Mouse (Mus musculus): ENCODE results near the gene Hoxa11. TPM values are rescaled to one million over a fixed set of nuclear protein-coding genes. Genes with fewer than 3 reads are reported as not detected.

Hoxa11 gene
- polyA plus RNA-seq (2014; fragmentation: Illumina TruSeq; extraction: RNeasy Lipid Tissue Mini Kit (QIAGEN cat#74804); ENCODE audit: low read depth, low replicate concordance): 2.5 TPM

GRCm38 (mm10) chr6:52245757-52246142 is at the start of gene Hoxa11:
Hoxa11 (minus strand) TSS chr6:52245810.

DNA sequence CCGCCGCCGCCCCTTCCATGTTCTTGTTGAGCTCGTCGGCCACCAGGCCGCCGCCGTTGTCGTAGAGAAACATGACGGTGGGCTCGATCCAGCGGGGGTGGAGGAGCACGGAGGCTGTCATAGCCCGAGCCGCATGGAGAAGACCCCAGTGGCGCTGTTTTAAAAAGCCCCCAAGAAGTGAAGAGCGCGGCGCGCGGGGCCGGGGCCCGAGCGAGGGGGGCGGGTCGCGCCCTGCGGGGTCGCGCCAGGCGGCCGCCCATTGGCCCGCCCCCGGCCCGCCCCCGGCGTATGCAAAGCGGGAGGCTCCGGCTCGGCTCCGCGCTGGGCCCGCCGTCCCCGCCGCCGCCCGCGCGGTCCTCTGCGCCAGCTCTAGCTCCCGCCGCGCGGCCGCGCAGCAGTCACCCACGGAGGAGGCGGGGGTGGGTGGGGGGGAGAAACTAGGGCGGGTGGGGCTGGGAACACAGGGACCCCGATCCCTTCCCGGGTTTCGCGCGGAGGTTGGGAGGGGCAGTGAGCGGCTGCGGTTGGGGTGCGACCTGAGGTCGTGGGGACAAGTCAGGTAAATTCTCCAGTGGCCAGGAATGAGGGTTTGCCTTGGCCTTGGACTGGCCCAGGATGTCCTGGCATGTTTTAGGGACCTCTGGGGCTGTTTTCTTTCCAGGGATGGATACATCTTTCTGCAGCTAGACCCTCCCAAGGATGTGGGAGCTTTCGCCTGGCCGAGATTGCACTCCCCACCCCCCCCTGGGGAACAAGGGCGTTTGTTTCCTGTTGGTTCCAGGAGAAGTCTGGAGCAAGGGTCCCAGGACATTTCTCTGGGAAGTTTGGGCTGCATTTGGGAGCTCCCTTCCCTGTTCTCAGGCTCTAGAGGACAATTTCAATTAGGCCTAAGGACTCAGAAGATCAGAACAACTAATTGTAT is 15.3 kb upstream of the Hoxa11 start, which contains the start of gene Hoxa13:
Gene Hoxa13 (minus strand): TSS at position 227 of the 922 bp plus-strand sequence.

DNA sequence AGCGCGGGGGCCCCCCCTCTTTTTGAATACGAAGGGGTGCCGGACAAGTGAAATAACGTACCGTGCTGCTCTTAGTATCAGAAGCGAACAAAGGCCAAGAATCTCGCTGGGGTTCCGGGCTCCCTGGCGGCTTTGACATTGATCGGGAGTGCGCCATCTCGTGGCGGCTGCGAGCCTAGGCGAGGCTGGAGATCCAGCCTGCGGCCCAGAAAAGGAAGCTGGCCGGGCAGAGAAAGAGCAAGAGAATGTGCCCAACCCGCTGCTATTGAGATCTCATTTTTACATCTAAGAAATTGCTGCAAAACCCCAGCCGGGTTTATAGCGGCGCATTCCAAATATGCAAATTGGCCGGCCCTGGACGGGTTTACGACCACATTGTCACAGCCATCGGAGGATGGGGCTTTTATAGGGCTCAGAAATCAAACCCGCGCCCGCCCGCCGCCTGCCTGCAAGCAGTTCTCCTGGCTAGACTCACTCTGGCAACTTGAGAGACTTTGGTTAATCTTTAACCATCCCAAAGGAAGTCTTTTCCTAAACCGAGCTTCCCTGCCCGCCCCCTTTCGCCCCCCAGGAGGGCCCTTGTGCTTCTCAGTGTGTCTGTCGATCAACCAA is 5.1 kb downstream of the Hoxa11 start, which contains the start of gene Hoxa10:
Gene Hoxa10 (minus strand): TSS at position 466 of the 612 bp plus-strand sequence.

GRCm38 (mm10) chr6:52230516-52231165 is 15.0 kb downstream of the Hoxa11 start, which contains the start of gene Hoxa9:
Hoxa9 (minus strand) TSS chr6:52231089.

GRCm38 (mm10) chr6:52221337-52221992 is 24.1 kb downstream of the Hoxa11 start, which contains the start of gene Hoxa7:
Hoxa7 (minus strand) TSS chr6:52221854.

DNA sequence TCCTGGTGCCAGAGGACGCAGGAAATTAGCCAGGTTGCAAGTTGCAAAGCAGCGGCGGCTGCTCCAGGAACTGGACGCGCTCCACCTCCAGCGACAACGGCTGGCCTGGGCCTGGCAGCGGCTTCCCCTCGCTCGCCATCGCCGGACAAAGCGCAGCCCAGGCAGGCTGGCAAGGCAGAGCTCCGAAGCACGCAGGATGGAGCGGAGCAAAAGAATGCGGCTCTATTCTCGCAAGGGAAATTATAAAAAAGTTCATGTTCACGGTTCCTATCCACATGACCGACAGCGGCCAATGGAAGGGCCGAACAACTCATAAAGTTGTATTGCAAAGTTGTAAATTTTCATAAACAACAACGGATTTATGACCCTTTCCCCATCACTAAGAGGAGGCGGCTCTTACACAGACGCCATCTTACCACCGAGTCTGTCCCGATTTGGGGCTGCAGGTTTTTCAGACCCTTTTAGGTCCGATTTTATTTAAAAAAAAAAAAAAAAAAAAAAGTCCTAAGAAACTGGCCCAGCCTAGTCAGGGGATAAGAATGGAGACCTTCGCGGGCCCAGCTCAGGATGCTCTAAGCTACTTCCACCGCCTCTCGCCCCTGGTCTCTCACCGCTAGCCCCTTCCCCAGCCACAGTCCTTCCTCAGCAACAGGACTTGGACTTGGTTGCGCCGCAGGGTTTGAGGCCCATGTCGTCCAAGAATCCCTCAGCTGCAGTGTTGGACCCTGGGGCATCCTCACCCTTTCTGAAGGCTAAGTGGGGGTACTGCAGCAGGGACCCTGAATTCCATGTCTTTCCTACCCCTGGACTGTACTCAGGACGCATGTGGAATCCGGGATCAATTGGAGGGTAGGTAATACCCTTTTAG is 32.3 kb downstream of the Hoxa11 start, which contains the start of the genes Hoxa3 and Gm28308:
Gene Hoxa3 (minus strand): TSS at position 218 of the 868 bp plus-strand sequence.
Gene Gm28308 (minus strand): TSS at position 221 of the 868 bp plus-strand sequence.

GRCm38 (mm10) chr6:52208072-52208867 is 37.3 kb downstream of the Hoxa11 start, which contains the start of gene Hoxa6:
Hoxa6 (minus strand) TSS chr6:52208722.

DNA sequence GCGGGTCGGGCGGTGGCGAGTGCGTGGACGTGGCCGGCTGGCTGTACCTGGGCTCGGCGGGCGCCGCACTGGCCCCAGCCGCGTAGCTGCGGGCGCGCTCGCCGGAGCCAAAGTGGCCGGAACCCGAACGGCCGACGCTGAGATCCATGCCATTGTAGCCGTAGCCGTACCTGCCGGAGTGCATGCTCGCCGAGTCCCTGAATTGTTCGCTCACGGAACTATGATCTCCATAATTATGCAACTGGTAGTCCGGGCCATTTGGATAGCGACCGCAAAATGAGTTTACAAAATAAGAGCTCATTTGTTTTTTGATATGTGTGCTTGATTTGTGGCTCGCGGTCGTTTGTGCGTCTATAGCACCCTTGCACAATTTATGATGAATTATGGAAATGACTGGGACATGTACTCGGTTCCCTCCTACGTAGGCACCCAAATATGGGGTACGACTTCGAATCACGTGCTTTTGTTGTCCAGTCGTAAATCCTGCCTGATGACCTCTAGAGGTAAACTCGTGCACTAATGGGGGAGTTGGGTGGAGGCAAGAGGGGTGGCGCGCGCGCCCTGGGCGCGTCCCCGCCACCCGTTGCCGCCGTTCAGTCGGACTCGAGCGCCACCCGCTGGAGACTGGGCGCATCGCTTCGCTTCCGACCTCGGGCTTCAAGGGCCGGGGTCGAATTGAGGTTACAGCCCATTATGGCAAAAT is 41.4 kb downstream of the Hoxa11 start, which contains the start of gene Hoxa5:
Gene Hoxa5 (minus strand): TSS at position 538 of the 703 bp plus-strand sequence.

Other genes starting within 250 kb of the Hoxa11 start
- 76.1 TPM for gene Skap2, start 233.3 kb downstream of the Hoxa11 start, polyA plus RNA-seq (2014; fragmentation: Illumina TruSeq; extraction: RNeasy Lipid Tissue Mini Kit (QIAGEN cat#74804); ENCODE audit: low read depth, low replicate concordance)
- gene Hoxa1, start 87.5 kb downstream of the Hoxa11 start, polyA plus RNA-seq (2014; fragmentation: Illumina TruSeq; extraction: RNeasy Lipid Tissue Mini Kit (QIAGEN cat#74804); ENCODE audit: low read depth, low replicate concordance): 1.6 TPM
- 1.6 TPM for gene Hoxa2, start 81.0 kb downstream of the Hoxa11 start, polyA plus RNA-seq (2014; fragmentation: Illumina TruSeq; extraction: RNeasy Lipid Tissue Mini Kit (QIAGEN cat#74804); ENCODE audit: low read depth, low replicate concordance)
- gene 5730596B20Rik, start 68.3 kb downstream of the Hoxa11 start, polyA plus RNA-seq (2014; fragmentation: Illumina TruSeq; extraction: RNeasy Lipid Tissue Mini Kit (QIAGEN cat#74804); ENCODE audit: low read depth, low replicate concordance): 0.16 TPM
- gene Hoxa4, start 54.1 kb downstream of the Hoxa11 start, polyA plus RNA-seq (2014; fragmentation: Illumina TruSeq; extraction: RNeasy Lipid Tissue Mini Kit (QIAGEN cat#74804); ENCODE audit: low read depth, low replicate concordance): 2.3 TPM
- gene Hoxa5, start 41.2 kb downstream of the Hoxa11 start, polyA plus RNA-seq (2014; fragmentation: Illumina TruSeq; extraction: RNeasy Lipid Tissue Mini Kit (QIAGEN cat#74804); ENCODE audit: low read depth, low replicate concordance): 22.0 TPM
- not detected for gene Hoxa6, start 37.1 kb downstream of the Hoxa11 start, polyA plus RNA-seq (2014; fragmentation: Illumina TruSeq; extraction: RNeasy Lipid Tissue Mini Kit (QIAGEN cat#74804); ENCODE audit: low read depth, low replicate concordance)
- 8.8 TPM for gene Hoxa3, start 32.5 kb downstream of the Hoxa11 start, polyA plus RNA-seq (2014; fragmentation: Illumina TruSeq; extraction: RNeasy Lipid Tissue Mini Kit (QIAGEN cat#74804); ENCODE audit: low read depth, low replicate concordance)
- gene Gm28308, start 32.5 kb downstream of the Hoxa11 start, polyA plus RNA-seq (2014; fragmentation: Illumina TruSeq; extraction: RNeasy Lipid Tissue Mini Kit (QIAGEN cat#74804); ENCODE audit: low read depth, low replicate concordance): not detected
- 26.5 TPM for gene Hoxa7, start 24.0 kb downstream of the Hoxa11 start, polyA plus RNA-seq (2014; fragmentation: Illumina TruSeq; extraction: RNeasy Lipid Tissue Mini Kit (QIAGEN cat#74804); ENCODE audit: low read depth, low replicate concordance)
- gene Hoxa9, start 14.7 kb downstream of the Hoxa11 start, polyA plus RNA-seq (2014; fragmentation: Illumina TruSeq; extraction: RNeasy Lipid Tissue Mini Kit (QIAGEN cat#74804); ENCODE audit: low read depth, low replicate concordance): 58.5 TPM
- gene Hoxa10, start 5.0 kb downstream of the Hoxa11 start, polyA plus RNA-seq (2014; fragmentation: Illumina TruSeq; extraction: RNeasy Lipid Tissue Mini Kit (QIAGEN cat#74804); ENCODE audit: low read depth, low replicate concordance): 76.9 TPM
- not detected for gene Hoxa13, start 15.1 kb upstream of the Hoxa11 start, polyA plus RNA-seq (2014; fragmentation: Illumina TruSeq; extraction: RNeasy Lipid Tissue Mini Kit (QIAGEN cat#74804); ENCODE audit: low read depth, low replicate concordance)
- not detected for gene Evx1, start 67.7 kb upstream of the Hoxa11 start, polyA plus RNA-seq (2014; fragmentation: Illumina TruSeq; extraction: RNeasy Lipid Tissue Mini Kit (QIAGEN cat#74804); ENCODE audit: low read depth, low replicate concordance)